Mouse (Mus musculus) left cerebral cortex, postnatal 14 days (tissue): ENCODE measurements around the gene E2f1. TPM values are rescaled to one million over a fixed set of nuclear protein-coding genes. Genes with fewer than 3 reads are reported as not detected.

ENCODE experiments used
- DNase-seq, 2 experiments: peaks; one replicate each; pipeline ENCODE4 v3.0.0; 2021 to 2022; ENCODE audit warnings: low spot score in 2 of 2, mixed read lengths in 1 of 2
- intact Hi-C: fragments of 180-260 bp; cut with DNase I; formaldehyde crosslinking; loops from one replicate; pipeline ENCODE4 v1.15.1; 2025
- total RNA-seq, 2 experiments: library from RNA; stranded (reverse); gene quantifications; 2 replicates each; pipeline ENCODE4 v1.2.3; 2021

The E2f1 gene
- total RNA-seq, 2 experiments from 2014 or later: 11.5 to 11.8 TPM

- intact Hi-C loops: loop anchor here (2.0 kb wide), 1 partner anchor 30 kb away; no protein-coding TSS in a partner anchor
- no peak for DNase-seq
Measured at GRCm38 (mm10) chr2:154584931-154585601, 15.4 kb upstream of the E2f1 start.

- intact Hi-C loops: loop anchor here (2.0 kb wide), 1 partner anchor 29 kb away; no protein-coding TSS in a partner anchor
- DNase-seq: peak; percentile 92 to 94
Measured at GRCm38 (mm10) chr2:154583906-154584872, 14.5 kb upstream of the E2f1 start.

- intact Hi-C loops: no loop called here
- DNase-seq: no peak
Measured at GRCm38 (mm10) chr2:154581421-154581820, 11.7 kb upstream of the E2f1 start.

GRCm38 (mm10) chr2:154580586-154580985, 10.9 kb upstream of the E2f1 start:
- intact Hi-C loops: no loop called here
- no peak for DNase-seq

GRCm38 (mm10) chr2:154577744-154578067, 8.0 kb upstream of the E2f1 start:
- no peak for DNase-seq
- intact Hi-C loops: no loop called here

- intact Hi-C loops: no loop called here
- DNase-seq: no peak
Measured at GRCm38 (mm10) chr2:154576876-154577743, 7.4 kb upstream of the E2f1 start.

GRCm38 (mm10) chr2:154574271-154574670, 4.6 kb upstream of the E2f1 start:
- DNase-seq: no peak
- intact Hi-C loops: no loop called here

GRCm38 (mm10) chr2:154572996-154573395, 3.3 kb upstream of the E2f1 start:
- intact Hi-C loops: no loop called here
- DNase-seq: no peak

GRCm38 (mm10) chr2:154571976-154572375, 2.3 kb upstream of the E2f1 start:
- no peak for DNase-seq
- intact Hi-C loops: no loop called here

- intact Hi-C loops: no loop called here
Measured at GRCm38 (mm10) chr2:154571266-154571665, 1.6 kb upstream of the E2f1 start.

GRCm38 (mm10) chr2:154570666-154571065, 974 bp upstream of the E2f1 start:
- intact Hi-C loops: no loop called here
- no peak for DNase-seq

More at GRCm38 (mm10) chr2:154571266-154571665, 1.6 kb upstream of the E2f1 start:
- DNase-seq: no peak

GRCm38 (mm10) chr2:154569071-154569748, 482 bp downstream of the E2f1 start:
- peak; percentile 55 to 66 for DNase-seq
- intact Hi-C loops: no loop called here

GRCm38 (mm10) chr2:154568329-154569070, 1.2 kb downstream of the E2f1 start:
- intact Hi-C loops: no loop called here
- no peak for DNase-seq

- no peak for DNase-seq
- intact Hi-C loops: no loop called here
Measured at GRCm38 (mm10) chr2:154567766-154568165, 1.9 kb downstream of the E2f1 start.

- DNase-seq: no peak
- intact Hi-C loops: no loop called here
Measured at GRCm38 (mm10) chr2:154566641-154567040, 3.1 kb downstream of the E2f1 start.

GRCm38 (mm10) chr2:154565562-154565961, 4.1 kb downstream of the E2f1 start:
- intact Hi-C loops: no loop called here
- no peak for DNase-seq

GRCm38 (mm10) chr2:154563612-154564170, 6.0 kb downstream of the E2f1 start:
- intact Hi-C loops: no loop called here
- DNase-seq: no peak
